Mouse (Mus musculus) cortical plate, adult 2 months (tissue): Measurements from ENCODE around the gene Amfr. TPM values are rescaled to one million over a fixed set of nuclear protein-coding genes. Genes with fewer than 3 reads are reported as not detected.

Experiments used
- H3K27ac ChIP-seq: fragments of 200-500 bp; 2 replicates; pipeline ENCODE4 v1.5.1; 2012; ENCODE audit warnings: low read length, control low read depth, inconsistent platforms; ENCODE audit not compliant: insufficient read depth
- H3K4me1 ChIP-seq: fragments of 200-500 bp; 2 replicates; pipeline ENCODE4 v1.6.1; 2011; ENCODE audit warnings: low read length; ENCODE audit not compliant: control insufficient read depth, insufficient read depth
- H3K4me3 ChIP-seq: fragments of 200-500 bp; 2 replicates; pipeline ENCODE4 v1.5.1; 2011; ENCODE audit warnings: mild to moderate bottlenecking, low read length, control low read depth; ENCODE audit not compliant: insufficient read depth
- CTCF ChIP-seq: fragments of 200-500 bp; IDR thresholded peaks from 2 replicates; pipeline ENCODE4 v1.5.1; 2011; ENCODE audit warnings: mild to moderate bottlenecking, control low read depth, low read length; ENCODE audit not compliant: insufficient read depth; ENCODE audit errors: extremely low read depth
- POLR2A ChIP-seq: fragments of 200-500 bp; IDR thresholded peaks from 2 replicates; pipeline ENCODE4 v1.6.1; 2011; ENCODE audit warnings: mild to moderate bottlenecking, low read length, control low read depth; ENCODE audit not compliant: insufficient read depth; ENCODE audit errors: extremely low read depth
- polyA plus RNA-seq: library from polyadenylated mRNA; depleted of rRNA; stranded (reverse); fragments of >200 nt; gene quantifications from 2 replicates; pipeline ENCODE4 v1.2.3, GENCODE M21; 2012; rRNA removed

Gene Amfr
- polyA plus RNA-seq, 1 experiment, result 115 TPM

GRCm38 (mm10) chr8:93941636-93942054, 71.0 kb downstream of the Amfr start:
- peaks cover 18% of the 10 kb centered on the region for H3K4me1 ChIP-seq
- H3K27ac ChIP-seq, result no peak overlapping the region
- no peak for TF ChIP-seq CTCF
- TF ChIP-seq POLR2A, result no peak
- no peak overlapping the region for H3K4me3 ChIP-seq

GRCm38 (mm10) chr8:93940542-93941423, 71.9 kb downstream of the Amfr start:
- H3K4me1 ChIP-seq, result peaks cover 16% of the 10 kb centered on the region
- peak overlapping the region; percentile 75; the same call in 1 of the 2 replicates for H3K27ac ChIP-seq
- no peak overlapping the region for H3K4me3 ChIP-seq
- TF ChIP-seq CTCF (no peak), POLR2A (no peak)

DNA sequence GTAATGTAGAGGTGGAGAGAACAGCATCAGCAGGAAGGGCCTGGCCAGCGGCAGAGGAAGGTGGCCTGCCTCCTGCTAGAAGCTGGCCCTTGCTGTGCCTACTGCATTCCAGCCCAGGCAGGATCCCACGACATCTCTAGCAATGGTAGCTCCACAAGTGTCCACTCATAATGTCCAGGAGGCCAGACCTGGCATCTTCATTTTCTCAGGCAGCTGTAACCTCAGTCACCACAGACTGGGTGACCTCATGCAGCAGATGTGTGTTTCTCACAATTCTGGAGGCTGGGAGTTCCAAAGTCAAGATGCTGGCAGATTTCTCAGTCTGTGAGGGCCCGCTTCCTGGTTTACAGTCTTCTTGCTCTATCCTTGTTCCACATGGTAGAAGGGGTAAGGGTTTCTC, 74.4 kb downstream of the Amfr start:
- no peak overlapping the region for H3K27ac ChIP-seq
- TF ChIP-seq POLR2A (no peak), CTCF (no peak)

GRCm38 (mm10) chr8:93933288-93933687, 79.4 kb downstream of the Amfr start:
- TF ChIP-seq POLR2A (no peak), CTCF (no peak)
- Histone ChIP-seq H3K27ac (no peak overlapping the region), H3K4me3 (no peak overlapping the region), H3K4me1 (peaks cover 8% of the 10 kb centered on the region)

More for the DNA sequence above, 74.4 kb downstream of the Amfr start:
- H3K4me1 ChIP-seq, result peaks cover 13% of the 10 kb centered on the region
- H3K4me3 ChIP-seq, result no peak overlapping the region

- H3K4me1 ChIP-seq, result peaks cover 8% of the 10 kb centered on the region
- H3K27ac ChIP-seq, result peak overlapping the region; percentile 72
- H3K4me3 ChIP-seq, result no peak overlapping the region
- TF ChIP-seq POLR2A (no peak), CTCF (peak; percentile 83)
Observed at GRCm38 (mm10) chr8:93932873-93933272, 79.8 kb downstream of the Amfr start.

DNA sequence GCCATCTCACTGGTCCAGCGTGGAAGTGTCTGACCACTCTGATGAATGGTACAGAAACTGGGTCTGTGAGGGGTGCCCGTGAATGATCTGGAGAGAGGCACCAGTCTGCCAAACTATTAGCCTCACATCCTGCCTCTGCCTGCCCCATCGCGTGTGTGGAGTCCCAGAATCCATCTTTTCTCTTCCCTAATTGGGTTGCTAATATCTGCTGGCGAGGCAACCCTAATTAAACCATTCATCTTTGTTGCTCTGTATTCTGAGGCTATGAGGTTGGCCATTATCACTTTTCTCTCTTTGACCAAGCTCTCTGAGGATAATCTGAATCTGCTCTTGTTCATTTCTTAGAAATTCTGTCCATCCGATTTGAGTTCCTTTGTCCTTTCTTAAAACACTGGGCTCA, 81.3 kb downstream of the Amfr start:
- peak overlapping the region; percentile 84 for H3K27ac ChIP-seq
- H3K4me1 ChIP-seq, result peaks cover 8% of the 10 kb centered on the region
- TF ChIP-seq CTCF, result no peak
- no peak overlapping the region for H3K4me3 ChIP-seq

DNA sequence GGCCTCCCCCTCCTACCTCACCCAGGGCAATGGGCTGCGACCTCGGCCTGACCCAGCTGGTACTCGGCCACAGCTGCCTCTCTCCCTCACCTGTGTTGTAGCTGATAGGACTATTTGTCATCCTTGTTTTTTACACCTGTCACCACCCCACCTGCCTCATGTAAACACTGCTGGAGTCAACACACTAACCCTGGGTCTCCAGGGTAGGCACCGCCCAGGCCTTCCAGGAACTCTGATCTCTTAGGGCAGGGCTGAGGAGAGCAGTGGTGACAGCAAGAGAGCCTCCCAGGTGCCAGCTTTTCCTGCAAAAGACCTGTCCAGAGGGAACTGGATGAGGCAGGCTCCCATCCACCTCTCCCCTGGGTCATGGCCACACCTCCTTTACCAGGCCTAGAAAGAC, 83.4 kb downstream of the Amfr start:
- no peak overlapping the region for H3K27ac ChIP-seq
- H3K4me1 ChIP-seq, result peaks cover 14% of the 10 kb centered on the region
- TF ChIP-seq CTCF (no peak), POLR2A (no peak)
- no peak overlapping the region for H3K4me3 ChIP-seq

GRCm38 (mm10) chr8:93925513-93925912, 87.1 kb downstream of the Amfr start:
- no peak for TF ChIP-seq POLR2A
- TF ChIP-seq CTCF, result no peak
- Histone ChIP-seq H3K4me3 (no peak overlapping the region), H3K27ac (peak overlapping the region; percentile 53), H3K4me1 (peaks cover 30% of the 10 kb centered on the region)

- H3K4me1 ChIP-seq, result peaks cover 33% of the 10 kb centered on the region
Observed at GRCm38 (mm10) chr8:93923897-93924334, 88.7 kb downstream of the Amfr start.

More at GRCm38 (mm10) chr8:93923897-93924334, 88.7 kb downstream of the Amfr start:
- Histone ChIP-seq H3K27ac (peak overlapping the region; percentile 53), H3K4me3 (no peak overlapping the region)
- TF ChIP-seq CTCF (no peak), POLR2A (no peak)

Other genes starting within 250 kb of the Amfr start
- 437 and 476 TPM in 2 replicates for gene Gnao1, start 202.9 kb downstream of the Amfr start, polyA plus RNA-seq
- gene Nudt21, start 24.2 kb upstream of the Amfr start, polyA plus RNA-seq, result 31.1 and 32.1 TPM in 2 replicates
- 61.4 and 65.9 TPM in 2 replicates for gene Ogfod1, start 24.4 kb upstream of the Amfr start, polyA plus RNA-seq
- 67.3 and 72.9 TPM in 2 replicates for gene Bbs2, start 86.1 kb upstream of the Amfr start, polyA plus RNA-seq
- not detected in 2 replicates for gene Mt4, start 124.4 kb upstream of the Amfr start, polyA plus RNA-seq
- gene Mt3, start 139.8 kb upstream of the Amfr start, polyA plus RNA-seq, result 1,778 and 1,863 TPM in 2 replicates
- 559 and 591 TPM in 2 replicates for gene Mt2, start 159.8 kb upstream of the Amfr start, polyA plus RNA-seq
- gene Mt1, start 166.2 kb upstream of the Amfr start, polyA plus RNA-seq, result 1,137 and 1,412 TPM in 2 replicates
- gene Nup93, start 201.7 kb upstream of the Amfr start, polyA plus RNA-seq, result 26.5 and 27.2 TPM in 2 replicates